Mouse (Mus musculus) retina, postnatal 1 day (tissue): ENCODE measurements around the gene Rsph10b.

ENCODE experiments used
- DNase-seq: peaks from one replicate; pipeline ENCODE4 v3.0.0-alpha.2; 2012

Rsph10b gene

GRCm38 (mm10) chr5:143941588-143941987 is 8.8 kb downstream of the Rsph10b start:
- DNase-seq = no peak

- DNase-seq = no peak
These were observed 10.6 kb downstream of the Rsph10b start for GRCm38 (mm10) chr5:143943231-143944125.

GRCm38 (mm10) chr5:143948361-143948760 is 15.5 kb downstream of the Rsph10b start:
- DNase-seq = no peak

- DNase-seq = no peak
These were observed 17.2 kb downstream of the Rsph10b start for GRCm38 (mm10) chr5:143950016-143950415.

GRCm38 (mm10) chr5:143957101-143957500 is 24.3 kb downstream of the Rsph10b start:
- no peak for DNase-seq

GRCm38 (mm10) chr5:143959551-143959950 is 26.7 kb downstream of the Rsph10b start:
- no peak for DNase-seq

GRCm38 (mm10) chr5:143961176-143961575 is 28.3 kb downstream of the Rsph10b start:
- DNase-seq = no peak

- no peak for DNase-seq
These were observed 32.9 kb downstream of the Rsph10b start for GRCm38 (mm10) chr5:143965586-143966345.

- DNase-seq = no peak
These were observed 33.8 kb downstream of the Rsph10b start for GRCm38 (mm10) chr5:143966671-143967070.

- no peak for DNase-seq
These were observed 39.8 kb downstream of the Rsph10b start for GRCm38 (mm10) chr5:143972628-143973027.

GRCm38 (mm10) chr5:143974931-143975630 is 42.2 kb downstream of the Rsph10b start:
- peak; percentile 79 for DNase-seq

GRCm38 (mm10) chr5:143975631-143975933 is 42.7 kb downstream of the Rsph10b start:
- DNase-seq = no peak

- DNase-seq = no peak
These were observed 43.4 kb downstream of the Rsph10b start for GRCm38 (mm10) chr5:143976232-143976631.

GRCm38 (mm10) chr5:143976726-143977431 is 44.0 kb downstream of the Rsph10b start:
- DNase-seq = no peak

GRCm38 (mm10) chr5:143980858-143981257 is 48.0 kb downstream of the Rsph10b start:
- DNase-seq = peak; percentile 86

GRCm38 (mm10) chr5:143982361-143982760 is 49.5 kb downstream of the Rsph10b start:
- DNase-seq = no peak

GRCm38 (mm10) chr5:143985381-143985780 is 52.5 kb downstream of the Rsph10b start:
- DNase-seq = no peak

- DNase-seq = no peak
These were observed 54.8 kb downstream of the Rsph10b start for GRCm38 (mm10) chr5:143987596-143987995.

- DNase-seq = peak; percentile 55
These were observed 56.2 kb downstream of the Rsph10b start for GRCm38 (mm10) chr5:143989046-143989445.

GRCm38 (mm10) chr5:143990086-143990485 is 57.3 kb downstream of the Rsph10b start:
- DNase-seq = no peak

- no peak for DNase-seq
These were observed 59.8 kb downstream of the Rsph10b start for GRCm38 (mm10) chr5:143992661-143993060.

- DNase-seq = no peak
These were observed 60.4 kb downstream of the Rsph10b start for GRCm38 (mm10) chr5:143993260-143993659.

GRCm38 (mm10) chr5:143993849-143994248 is 61.0 kb downstream of the Rsph10b start:
- DNase-seq = no peak
